Mouse (Mus musculus): ENCODE results near the gene Gm45808.
A peak's percentile ranks its signal among the peaks of the same experiment; 100 is the strongest.
"Not testable (repeated sequence)": the region's sequence is repeated elsewhere in the genome, so short reads cannot be mapped to it uniquely, and the experiment has no call there.

The Gm45808 gene

GRCm38 (mm10) chr7:45467090-45467670, 19.4 kb downstream of the Gm45808 start:
- no peak for DNase-seq (ENCODE audit: low spot score in 2 of 2)

- DNase-seq (ENCODE audit: low spot score in 2 of 2) = peak; percentile 93 to 96
These were observed 20.1 kb downstream of the Gm45808 start, which contains the start of gene Bax for GRCm38 (mm10) chr7:45466283-45467089. TSS of gene Bax (minus strand) at chr7:45466898.

GRCm38 (mm10) chr7:45465549-45465948, 21.1 kb downstream of the Gm45808 start:
- DNase-seq (ENCODE audit: low spot score in 2 of 2) = no peak

DNA sequence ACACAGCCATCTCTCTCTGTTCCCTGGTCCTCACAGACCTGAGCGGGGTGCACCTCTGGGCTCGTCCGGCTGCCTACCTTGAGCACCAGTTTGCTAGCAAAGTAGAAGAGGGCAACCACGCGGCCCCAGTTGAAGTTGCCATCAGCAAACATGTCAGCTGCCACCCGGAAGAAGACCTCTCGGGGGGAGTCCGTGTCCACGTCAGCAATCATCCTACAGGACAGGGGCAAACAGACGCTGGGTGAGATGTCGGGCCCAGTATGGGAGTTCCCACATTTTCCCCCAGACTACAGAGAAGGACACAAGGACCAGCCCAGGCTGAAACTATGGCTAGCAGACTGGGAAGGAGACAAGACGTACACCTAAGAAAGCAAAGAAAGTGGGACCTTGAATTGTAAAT, 21.5 kb downstream of the Gm45808 start:
- no peak for DNase-seq (ENCODE audit: low spot score in 2 of 2)

DNA sequence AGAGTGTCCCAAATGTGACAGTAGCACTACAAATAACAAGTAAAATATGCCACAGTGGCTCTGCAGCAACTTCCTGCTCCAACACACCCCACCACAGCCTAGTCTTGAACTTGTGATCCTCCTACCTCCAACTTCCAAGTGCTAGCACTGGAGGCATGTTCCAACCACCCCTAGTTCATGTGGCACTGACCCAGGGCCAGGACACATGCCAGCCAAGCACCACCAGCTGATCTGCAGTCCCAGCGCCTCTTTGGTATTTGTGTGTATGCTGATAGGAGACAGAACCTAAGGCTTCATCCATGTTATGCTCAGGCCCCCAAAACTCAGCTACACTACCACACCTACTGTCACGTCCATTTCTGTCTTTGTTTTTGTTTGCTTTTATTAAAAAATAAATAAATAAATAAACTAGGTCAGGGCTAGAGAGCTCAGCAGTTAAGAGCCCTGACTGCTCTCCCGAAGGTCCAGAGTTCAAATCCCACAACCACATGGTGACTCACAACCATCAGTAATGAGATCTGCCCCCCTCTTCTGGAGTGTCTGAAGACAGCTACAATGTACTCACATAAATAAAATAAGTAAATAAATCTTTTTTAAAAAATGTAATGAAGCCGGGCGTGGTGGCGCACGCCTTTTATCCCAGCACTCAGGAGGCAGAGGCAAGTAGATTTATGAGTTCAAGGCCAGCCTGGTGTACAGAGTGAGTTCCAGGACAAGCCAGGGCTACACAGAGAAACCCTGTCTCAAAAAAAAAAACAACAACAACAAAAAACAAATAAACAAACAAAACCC, 22.4 kb downstream of the Gm45808 start:
- no peak for DNase-seq (ENCODE audit: low spot score in 2 of 2)

DNA sequence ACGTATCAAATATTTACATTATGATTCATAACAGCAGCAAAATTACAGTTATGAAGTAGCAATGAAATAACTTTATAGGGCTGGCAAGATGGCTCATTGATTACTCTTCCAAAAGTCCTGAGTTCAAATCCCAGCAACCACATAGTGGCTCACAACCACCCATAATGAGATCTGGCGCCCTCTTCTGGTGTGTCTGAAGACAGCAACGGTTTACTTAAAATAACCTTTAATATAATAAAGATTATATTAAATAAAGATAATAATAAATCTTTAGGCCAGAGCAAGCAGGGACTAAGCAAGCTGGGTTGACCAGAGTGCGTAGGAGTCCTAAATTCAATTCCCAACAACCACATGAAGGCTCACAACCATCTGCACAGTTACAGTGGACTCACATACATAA, 23.7 kb downstream of the Gm45808 start:
- DNase-seq (ENCODE audit: low spot score in 2 of 2) = not testable (repeated sequence)

- peak in 1 of 2 experiments; percentile 48 for DNase-seq (ENCODE audit: low spot score in 2 of 2)
These were observed 24.3 kb downstream of the Gm45808 start for GRCm38 (mm10) chr7:45462325-45462724.

DNA sequence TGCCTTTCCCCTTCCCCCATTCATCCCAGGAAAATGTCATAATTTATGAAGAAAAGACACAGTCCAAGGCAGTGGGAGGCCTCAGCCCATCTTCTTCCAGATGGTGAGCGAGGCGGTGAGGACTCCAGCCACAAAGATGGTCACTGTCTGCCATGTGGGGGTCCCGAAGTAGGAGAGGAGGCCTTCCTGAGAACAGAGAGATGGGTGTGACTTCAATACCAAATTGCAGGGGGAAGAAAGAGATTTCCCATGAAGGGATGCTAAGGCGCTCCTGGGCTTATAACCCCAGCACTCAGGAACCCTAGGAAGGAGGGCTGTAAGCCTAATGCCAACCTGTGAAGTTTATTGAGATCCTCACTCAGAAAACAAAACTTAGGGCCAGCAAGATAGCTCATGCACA, 24.8 kb downstream of the Gm45808 start:
- peak in 1 of 2 experiments; percentile 54 for DNase-seq (ENCODE audit: low spot score in 2 of 2)

DNA sequence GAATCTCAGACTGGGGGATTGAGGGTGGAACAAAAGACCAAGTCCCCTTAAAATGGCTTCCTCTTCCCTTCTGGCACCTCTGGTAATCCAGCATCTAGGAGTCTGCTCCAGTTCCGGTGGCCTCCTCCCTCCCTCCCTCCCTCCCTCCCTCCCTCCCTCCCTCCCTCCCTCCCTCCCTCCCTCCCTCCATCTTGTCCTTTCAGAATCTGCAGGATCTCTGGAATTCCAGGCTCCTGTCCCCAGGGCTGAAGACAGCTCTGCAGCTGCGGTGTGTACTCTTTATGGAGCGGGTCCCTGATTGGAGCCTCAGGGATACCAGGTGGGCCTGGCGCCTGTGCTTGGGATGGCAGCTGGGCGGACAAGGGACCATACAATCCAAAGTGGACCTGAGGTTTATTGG, 25.3 kb downstream of the Gm45808 start:
- DNase-seq (ENCODE audit: low spot score in 2 of 2) = peak in 1 of 2 experiments; percentile 64

DNA sequence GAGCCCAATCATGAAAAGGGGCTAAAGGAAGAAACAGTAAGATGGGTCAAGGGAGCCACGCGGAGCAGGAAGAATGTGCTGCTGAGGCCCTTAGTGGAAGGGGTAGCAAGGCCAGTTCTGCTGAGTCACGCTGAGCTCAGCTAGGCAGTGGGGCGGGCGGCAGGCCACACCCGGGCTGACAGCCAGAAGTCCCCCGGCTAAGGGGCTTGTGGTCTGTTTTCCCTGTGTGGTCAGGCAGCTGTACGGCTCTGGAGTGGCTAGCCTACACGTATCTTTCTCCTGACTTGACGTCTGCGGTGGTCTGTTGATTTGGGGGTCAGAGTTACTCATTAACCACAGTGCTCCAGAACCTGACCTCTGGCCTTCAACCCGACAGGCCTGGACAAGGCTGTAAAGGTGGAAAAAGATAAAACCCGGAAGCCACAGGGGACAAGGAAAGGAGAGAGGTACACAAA, 25.7 kb downstream of the Gm45808 start:
- peak; percentile 86 to 91 for DNase-seq (ENCODE audit: low spot score in 2 of 2)

GRCm38 (mm10) chr7:45460377-45460776, 26.2 kb downstream of the Gm45808 start:
- peak in 1 of 2 experiments; percentile 72 for DNase-seq (ENCODE audit: low spot score in 2 of 2)

DNA sequence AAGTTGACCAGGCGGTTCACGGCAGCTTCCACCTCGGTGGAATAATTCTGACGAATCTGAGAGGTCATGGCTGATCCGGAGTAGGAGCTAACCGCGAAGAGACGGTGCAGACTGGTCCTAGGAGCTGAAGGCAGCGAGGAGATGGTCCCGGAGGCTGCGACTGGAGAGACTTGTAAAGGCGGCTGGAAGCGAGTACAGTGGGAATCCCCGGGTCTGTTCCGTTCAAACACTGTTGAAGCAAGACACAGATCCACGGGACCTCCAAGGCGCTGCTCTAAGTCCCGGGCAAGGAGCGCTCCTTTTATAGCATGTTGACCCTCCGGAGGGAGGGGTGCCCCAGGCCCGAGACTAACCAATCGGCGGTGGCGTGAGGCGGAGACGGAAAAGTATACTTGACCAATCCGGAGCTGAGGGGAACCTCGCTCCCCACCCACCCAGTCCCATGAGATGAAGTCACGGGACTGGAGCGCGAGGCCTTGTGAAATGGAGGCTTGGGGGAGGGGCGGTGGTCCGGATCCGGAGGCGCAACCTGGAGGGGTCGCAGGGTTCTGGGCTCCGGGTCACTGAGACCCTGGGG, 27.0 kb downstream of the Gm45808 start, which contains the start of gene Ftl1:
TSS of gene Ftl1 (minus strand) at position 321 of the 577 bp plus-strand sequence.
- peak; percentile 95 to 96 for DNase-seq (ENCODE audit: low spot score in 2 of 2)

DNA sequence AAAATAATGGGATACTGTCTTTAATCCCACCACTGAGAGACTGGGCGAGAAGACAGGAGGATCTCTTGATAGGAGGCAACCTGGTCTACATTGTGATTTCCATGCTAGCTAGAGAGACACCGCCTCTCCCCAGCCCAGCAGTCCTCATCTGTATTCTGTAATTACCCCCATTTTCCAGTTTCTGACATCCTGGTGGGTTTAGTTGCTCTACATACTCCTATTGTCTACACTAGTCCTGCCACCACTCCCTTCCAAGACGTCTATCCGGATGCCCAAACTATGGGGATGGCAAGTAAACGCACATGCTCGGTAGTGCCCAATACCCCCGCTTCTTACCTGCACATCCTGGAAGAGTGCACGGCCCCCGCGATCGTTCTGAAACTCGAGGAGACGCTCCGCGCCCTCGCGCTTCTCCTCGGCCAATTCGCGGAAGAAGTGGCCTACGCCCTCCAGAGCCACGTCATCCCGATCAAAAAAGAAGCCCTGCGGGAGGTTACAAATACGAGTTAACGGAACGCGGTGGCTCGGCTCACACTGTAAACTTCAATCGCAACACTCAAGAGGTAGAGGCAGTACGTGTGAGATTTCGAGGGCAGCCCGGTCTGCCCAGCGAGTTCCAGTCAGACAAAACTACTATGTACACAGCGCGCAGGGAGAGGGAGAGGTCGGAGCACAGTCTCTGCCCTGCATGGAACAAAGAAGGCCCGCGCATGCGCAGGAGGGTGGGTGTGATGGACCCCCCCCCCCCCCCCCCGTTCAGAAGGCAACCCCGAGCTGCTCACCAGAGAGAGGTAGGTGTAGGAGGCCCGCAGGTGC, 27.7 kb downstream of the Gm45808 start:
- DNase-seq (ENCODE audit: low spot score in 2 of 2) = peak; percentile 76 to 91

DNA sequence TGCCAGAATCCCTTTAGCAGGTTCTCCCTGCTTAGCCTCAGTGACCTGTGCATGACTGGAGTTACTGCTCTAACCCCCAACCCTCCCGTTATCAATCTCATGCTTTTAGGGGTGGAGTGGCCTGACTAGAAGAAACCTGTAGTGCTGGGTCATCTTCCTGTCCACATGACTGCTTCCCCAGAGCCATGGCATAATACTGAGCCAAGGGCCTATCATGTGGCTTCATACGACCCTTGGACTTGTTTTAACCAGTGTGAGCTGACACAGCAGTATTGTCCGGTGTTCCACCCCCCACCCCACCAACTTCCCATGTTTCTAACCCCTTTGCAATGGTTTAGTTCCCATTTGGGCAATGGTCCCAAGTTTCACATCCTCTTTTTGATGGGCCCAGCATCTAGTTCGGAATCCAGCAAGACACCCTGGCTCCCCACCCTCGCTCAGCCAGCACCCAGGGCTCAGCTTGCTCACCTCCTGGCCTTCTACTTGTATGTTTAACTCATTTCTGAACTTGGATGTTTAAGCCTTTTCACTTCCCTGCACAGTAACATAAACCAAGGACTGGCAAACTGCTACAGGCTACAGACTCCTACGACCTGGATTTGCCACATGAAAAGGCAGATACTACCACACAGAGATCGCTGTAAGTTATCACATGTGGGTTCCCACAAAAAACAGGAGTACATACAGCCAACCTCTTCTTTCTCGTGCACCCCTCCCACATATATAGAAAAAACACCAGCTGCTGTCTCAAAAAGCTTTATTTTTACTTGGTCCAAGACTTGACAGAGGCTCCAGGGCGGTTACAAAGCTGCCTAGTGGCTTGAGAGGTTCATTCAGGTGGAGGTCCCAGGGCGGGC, 29.2 kb downstream of the Gm45808 start:
- no peak for DNase-seq (ENCODE audit: low spot score in 2 of 2)

DNA sequence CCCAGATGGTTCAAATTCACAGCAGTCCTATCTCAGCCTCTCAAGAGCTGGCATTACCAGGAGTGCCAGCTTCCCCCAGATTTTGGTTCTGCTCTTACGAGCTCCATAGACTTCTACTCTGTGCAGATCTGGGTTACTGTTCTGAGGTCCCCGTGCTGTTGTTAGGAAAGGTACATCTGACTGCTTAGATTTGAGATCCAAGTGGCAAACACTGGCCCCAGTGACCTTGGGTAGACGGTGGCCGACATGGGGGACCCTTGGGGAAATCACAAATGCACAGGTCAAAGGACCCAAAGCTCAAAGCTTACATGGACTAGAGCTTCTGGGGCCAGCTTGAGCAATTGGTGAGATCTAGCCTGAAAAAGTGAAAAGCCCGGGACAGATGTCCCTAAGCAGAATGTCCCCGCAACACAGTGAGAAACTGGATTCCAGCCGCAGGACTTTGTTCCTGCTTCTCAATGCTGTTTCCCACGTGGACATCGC, 29.8 kb downstream of the Gm45808 start:
- no peak for DNase-seq (ENCODE audit: low spot score in 2 of 2)

DNA sequence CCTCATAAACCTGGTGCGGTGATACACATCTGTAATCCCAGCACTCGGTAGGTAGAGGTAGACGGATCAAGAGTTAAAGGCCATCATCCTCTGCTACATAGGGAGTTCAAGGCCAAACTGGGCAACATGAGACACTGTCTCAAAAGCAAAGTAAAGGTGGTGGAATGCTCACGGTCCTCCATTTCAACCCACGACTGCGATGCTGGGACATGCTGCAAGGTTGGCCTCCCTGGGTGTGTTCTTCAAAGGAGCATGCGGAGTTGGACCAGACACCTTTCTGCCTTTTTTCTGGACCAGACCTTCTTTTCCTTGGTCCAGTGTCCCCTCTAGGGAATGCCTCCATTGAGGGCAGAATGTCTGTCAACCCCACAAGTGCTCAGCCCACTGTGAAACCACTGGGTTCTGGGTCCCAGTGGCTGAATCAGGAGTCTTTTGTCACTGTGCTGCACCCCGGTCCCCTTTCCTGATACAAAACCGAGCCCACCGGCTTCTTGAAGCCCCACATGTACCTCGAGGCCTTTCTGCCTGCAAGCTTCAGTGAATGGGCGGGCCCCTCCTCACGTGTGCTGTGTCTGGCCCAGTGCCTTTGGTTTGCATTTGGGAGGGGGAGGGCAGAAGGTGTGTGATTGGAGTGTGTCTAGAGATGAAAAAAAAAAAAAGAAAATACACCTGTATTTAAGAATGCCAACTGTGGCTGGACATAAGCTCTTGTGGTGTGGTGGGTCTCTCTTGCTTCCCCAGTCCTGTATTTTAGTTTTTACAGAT, 30.5 kb downstream of the Gm45808 start:
- DNase-seq (ENCODE audit: low spot score in 2 of 2) = no peak

GRCm38 (mm10) chr7:45454971-45455370, 31.6 kb downstream of the Gm45808 start:
- DNase-seq (ENCODE audit: low spot score in 2 of 2) = no peak

DNA sequence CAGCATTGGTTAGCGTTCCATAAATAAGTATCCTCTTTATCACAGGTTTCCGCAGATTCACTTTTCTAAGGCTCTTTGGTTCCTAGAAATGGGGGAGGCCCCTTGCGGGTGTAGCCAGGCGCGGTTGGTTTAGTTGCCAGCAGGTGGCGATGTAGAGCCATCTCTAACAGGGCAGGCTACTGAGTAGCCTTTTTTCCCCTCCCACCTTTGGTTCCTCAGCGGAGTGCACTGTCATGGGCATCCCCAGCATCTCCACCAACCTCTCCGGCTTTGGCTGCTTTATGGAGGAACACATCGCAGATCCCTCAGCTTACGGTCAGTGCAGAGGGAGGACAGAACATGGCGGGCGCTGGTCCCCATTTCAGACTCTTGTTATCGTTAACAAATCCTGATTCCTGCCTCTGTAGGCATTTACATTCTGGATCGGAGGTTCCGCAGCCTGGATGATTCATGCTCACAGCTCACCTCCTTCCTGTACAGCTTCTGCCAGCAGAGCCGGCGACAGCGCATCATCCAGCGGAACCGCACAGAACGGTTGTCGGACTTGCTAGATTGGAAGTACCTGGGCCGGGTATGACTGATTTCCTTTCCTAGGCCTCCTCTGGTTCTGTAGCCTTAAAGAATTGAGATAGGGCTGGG, 35.1 kb downstream of the Gm45808 start:
- peak; percentile 85 to 95 for DNase-seq (ENCODE audit: low spot score in 2 of 2)

GRCm38 (mm10) chr7:45449974-45450373, 36.6 kb downstream of the Gm45808 start:
- no peak for DNase-seq (ENCODE audit: low spot score in 2 of 2)
